Mouse (Mus musculus) lung, postnatal 0 days (tissue): ENCODE measurements around the gene Abraxas2. TPM values are rescaled to one million over a fixed set of nuclear protein-coding genes. Genes with fewer than 3 reads are reported as not detected.
A peak's percentile ranks its signal among the peaks of the same experiment; 100 is the strongest.

Experiments used
- ATAC-seq: fragments of 200-750 bp; cut with Nextera tagmentation; 2 replicates; pipeline ENCODE4 v1.8.0; 2017; ENCODE audit warnings: moderate library complexity
- DNase-seq: peaks from one replicate; pipeline ENCODE4 v3.0.0-alpha.2; 2016; ENCODE audit warnings: low spot score
- H3K27ac ChIP-seq: fragments of 300-500 bp; sonication (generic); 2 replicates; pipeline ENCODE4 v1.5.1; 2014; ENCODE audit warnings: antibody characterized with exemption, mild to moderate bottlenecking, low read length, mixed read lengths
- H3K27me3 ChIP-seq: fragments of 300-500 bp; sonication (generic); replicated peaks from 2 replicates; pipeline ENCODE4 v1.6.1; 2014; ENCODE audit warnings: low read length, mixed read lengths; ENCODE audit not compliant: insufficient read depth
- H3K36me3 ChIP-seq: fragments of 300-500 bp; sonication (generic); 2 replicates; pipeline ENCODE4 v1.6.1; 2014; ENCODE audit warnings: low read length, mixed read lengths; ENCODE audit not compliant: insufficient read depth
- H3K4me1 ChIP-seq: fragments of 300-500 bp; sonication (generic); 2 replicates; pipeline ENCODE4 v1.6.1; 2014; ENCODE audit warnings: antibody characterized with exemption, low read depth, low read length, mixed read lengths; ENCODE audit not compliant: insufficient read depth
- H3K4me2 ChIP-seq: fragments of 300-500 bp; sonication (generic); replicated peaks from 2 replicates; pipeline ENCODE4 v1.6.1; 2014; ENCODE audit warnings: low read depth, mild to moderate bottlenecking, low read length, moderate library complexity, mixed read lengths
- H3K4me3 ChIP-seq: fragments of 300-500 bp; sonication (generic); 2 replicates; pipeline ENCODE4 v1.5.1; 2014; ENCODE audit warnings: low read depth, low read length
- H3K9ac ChIP-seq: fragments of 300-500 bp; sonication (generic); replicated peaks from 2 replicates; pipeline ENCODE4 v1.6.1; 2014; ENCODE audit warnings: low read depth, mild to moderate bottlenecking
- H3K9me3 ChIP-seq: fragments of 300-500 bp; sonication (generic); 2 replicates; pipeline ENCODE4 v1.6.1; 2016; ENCODE audit warnings: low read length, mixed read lengths
- CTCF ChIP-seq: IDR thresholded peaks from 2 replicates; pipeline ENCODE4 v1.5.1; 2016; ENCODE audit warnings: antibody characterized with exemption, mild to moderate bottlenecking
- EP300 ChIP-seq: IDR thresholded peaks from 2 replicates; pipeline ENCODE4 v1.6.1; 2016; ENCODE audit warnings: antibody characterized with exemption, mild to moderate bottlenecking, control low read depth
- WGBS: fragments of 180-500 bp; shearing (Covaris S2); extraction: QIAGEN DNeasy Blood & Tissue Kit; methylation state at CpG from one replicate; pipeline ENCODE4 v1.1.7; 2014; 5-methylcytosine and 5-hydroxymethylcytosine counted together
- polyA plus RNA-seq: library from polyadenylated mRNA; unstranded; fragments of >200 nt; fragmentation: Nextera tagmentation; extraction: Ambion mirVana; gene quantifications from 2 replicates; pipeline ENCODE4 v1.2.1, GENCODE M21; 2015

The Abraxas2 gene
- polyA plus RNA-seq, 1 experiment from 2014 or later: 26.7 TPM

DNA sequence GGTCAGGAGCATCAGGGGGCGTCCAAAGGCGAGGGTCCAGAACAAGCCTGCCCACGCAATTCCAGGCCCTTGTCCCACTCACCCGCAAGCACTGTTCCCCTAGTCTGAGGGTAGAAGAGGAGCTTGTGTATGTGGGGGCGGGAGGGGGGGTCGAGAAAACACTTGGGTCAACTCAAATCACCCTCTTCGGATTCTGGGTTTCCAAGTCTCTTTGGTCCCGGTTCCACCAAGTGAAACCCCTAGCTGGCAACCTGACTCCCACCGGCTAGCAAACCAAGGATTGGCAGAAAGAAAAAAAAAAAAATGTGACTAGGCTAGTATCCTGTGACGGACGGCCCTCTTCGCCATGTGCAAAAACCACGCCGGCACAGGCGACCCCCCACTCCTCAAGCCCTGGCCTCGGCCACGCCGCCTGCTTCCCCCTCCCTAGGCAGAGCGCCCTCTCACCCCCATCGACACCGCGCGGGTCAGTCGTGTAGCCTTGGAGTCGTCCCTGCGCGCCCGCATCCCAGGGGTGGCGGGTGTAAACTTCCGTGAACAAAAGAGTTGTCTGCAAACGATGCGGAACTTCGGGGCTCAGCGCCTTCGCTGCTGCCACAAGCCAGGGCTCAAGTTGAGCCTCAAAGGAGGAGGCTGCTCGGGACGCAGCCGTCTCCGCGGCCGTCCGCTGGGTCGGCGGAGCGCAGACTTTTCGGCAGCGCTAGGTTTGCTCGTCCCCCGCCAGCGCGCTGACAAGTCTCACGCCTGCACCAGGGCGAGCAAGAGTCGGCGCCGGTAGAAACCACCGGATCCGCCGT lies 46.2 kb upstream of the Abraxas2 start:
- TF ChIP-seq EP300 (no peak), CTCF (no peak)
- under 1% methylated on average over 55 of the region's 59 CpGs for WGBS
- peak overlapping the region; percentile 95 for H3K27ac ChIP-seq
- peak overlapping the region; percentile 79 for H3K4me3 ChIP-seq
- H3K27me3 ChIP-seq: no peaks in the 10 kb centered on the region
- peak overlapping the region; percentile 79 for H3K9ac ChIP-seq
- peak; percentile 46 for DNase-seq
- H3K4me2 ChIP-seq: peak overlapping the region; percentile 89
- H3K36me3 ChIP-seq: no peaks in the 10 kb centered on the region
- peaks cover 25% of the 10 kb centered on the region for H3K4me1 ChIP-seq
- peak; percentile 8 for ATAC-seq
- H3K9me3 ChIP-seq: no peaks in the 10 kb centered on the region

DNA sequence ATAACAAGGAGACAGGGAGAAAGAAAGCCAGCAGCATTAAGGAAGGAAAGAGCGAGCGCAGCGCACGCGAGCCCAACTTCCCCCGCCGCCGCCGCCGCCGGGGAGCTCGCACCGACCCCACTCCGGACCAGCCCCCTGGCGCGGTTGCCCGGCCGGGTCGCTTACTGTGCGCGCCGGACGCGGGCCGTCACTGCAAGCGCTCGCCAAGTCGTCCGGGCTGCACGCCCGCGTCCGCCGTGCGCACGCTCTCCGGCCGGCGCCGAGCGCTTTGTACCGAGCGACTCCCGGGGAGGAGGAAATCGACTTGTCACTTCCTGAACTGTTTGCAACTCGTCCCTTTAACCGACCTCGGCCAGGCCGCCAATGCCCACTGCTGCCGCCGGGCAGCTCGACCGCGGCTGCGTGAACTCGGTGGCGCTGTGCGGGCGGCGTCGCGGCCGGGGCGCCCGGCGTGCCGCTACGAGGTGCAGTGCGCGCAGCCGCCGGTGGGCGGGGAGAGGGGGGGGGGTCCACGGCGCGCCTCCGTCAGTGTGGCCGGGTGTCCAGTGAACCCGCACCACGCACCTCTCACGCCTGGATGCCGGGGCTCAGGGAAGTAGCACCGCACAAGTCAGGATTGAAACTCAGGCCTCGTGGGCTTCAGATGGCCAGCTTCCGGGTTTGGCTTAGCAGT lies 45.5 kb upstream of the Abraxas2 start, which contains the start of gene Fam53b:
Fam53b (minus strand) TSS at position 471 of the 673 bp plus-strand sequence.
- H3K4me3 ChIP-seq: peak within 1 kb of the TSS; percentile 79
- peak; percentile 71 for ATAC-seq
- peak within 1 kb of the TSS; percentile 95 for H3K27ac ChIP-seq
- no peaks in the 10 kb centered on the region for H3K27me3 ChIP-seq
- H3K4me2 ChIP-seq: peak within 1 kb of the TSS; percentile 89
- peak within 1 kb of the TSS; percentile 79 for H3K9ac ChIP-seq
- DNase-seq: peak; percentile 82
- TF ChIP-seq CTCF (peak; percentile 24; the same call in 1 of the 2 replicates), EP300 (no peak)
- H3K4me1 ChIP-seq: peaks cover 22% of the 10 kb centered on the region
- H3K9me3 ChIP-seq: no peaks in the 10 kb centered on the region
- no peaks in the 10 kb centered on the region for H3K36me3 ChIP-seq
- under 1% methylated on average over 56 of the region's 85 CpGs for WGBS

DNA sequence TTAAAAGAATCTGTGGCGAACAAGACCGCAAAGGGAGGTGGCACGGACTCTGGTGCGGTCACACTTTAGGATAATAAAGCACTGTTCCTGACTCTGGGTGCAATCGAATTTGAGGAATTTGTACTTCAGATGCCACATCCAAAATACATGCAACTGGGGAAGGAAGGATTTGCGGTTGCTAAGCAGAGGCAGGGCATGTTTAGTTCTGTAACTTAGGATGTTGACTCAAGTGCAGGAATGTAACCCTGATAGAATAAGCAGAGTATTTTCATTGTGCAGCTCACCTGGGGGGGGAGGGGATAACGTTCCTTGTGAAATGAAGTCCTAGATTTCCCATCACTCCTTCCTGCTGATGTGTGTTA lies 45.0 kb upstream of the Abraxas2 start:
- H3K9ac ChIP-seq: peak overlapping the region; percentile 79
- WGBS: 2% methylated on average over 7 of the region's 7 CpGs
- no peaks in the 10 kb centered on the region for H3K9me3 ChIP-seq
- H3K4me2 ChIP-seq: peak overlapping the region; percentile 89
- ATAC-seq (peak; percentile 37), DNase-seq (peak; percentile 84)
- peak overlapping the region; percentile 95 for H3K27ac ChIP-seq
- no peaks in the 10 kb centered on the region for H3K27me3 ChIP-seq
- H3K36me3 ChIP-seq: no peaks in the 10 kb centered on the region
- peak overlapping the region; percentile 79 for H3K4me3 ChIP-seq
- peaks cover 18% of the 10 kb centered on the region for H3K4me1 ChIP-seq
- TF ChIP-seq EP300: peak; percentile 66
- no peak for TF ChIP-seq CTCF

- DNase-seq (peak; percentile 43), ATAC-seq (no peak)
- Histone ChIP-seq H3K9ac (no peak overlapping the region), H3K4me1 (peaks cover 8% of the 10 kb centered on the region), H3K36me3 (no peaks in the 10 kb centered on the region), H3K27ac (no peak overlapping the region), H3K9me3 (no peaks in the 10 kb centered on the region), H3K27me3 (no peaks in the 10 kb centered on the region), H3K4me3 (no peak overlapping the region), H3K4me2 (no peak overlapping the region)
- WGBS: 60% methylated on average over 5 of the region's 5 CpGs
- no peak for TF ChIP-seq EP300
- peak; percentile 43 for TF ChIP-seq CTCF
Observed at GRCm38 (mm10) chr7:132815081-132815480, 43.9 kb upstream of the Abraxas2 start.

DNA sequence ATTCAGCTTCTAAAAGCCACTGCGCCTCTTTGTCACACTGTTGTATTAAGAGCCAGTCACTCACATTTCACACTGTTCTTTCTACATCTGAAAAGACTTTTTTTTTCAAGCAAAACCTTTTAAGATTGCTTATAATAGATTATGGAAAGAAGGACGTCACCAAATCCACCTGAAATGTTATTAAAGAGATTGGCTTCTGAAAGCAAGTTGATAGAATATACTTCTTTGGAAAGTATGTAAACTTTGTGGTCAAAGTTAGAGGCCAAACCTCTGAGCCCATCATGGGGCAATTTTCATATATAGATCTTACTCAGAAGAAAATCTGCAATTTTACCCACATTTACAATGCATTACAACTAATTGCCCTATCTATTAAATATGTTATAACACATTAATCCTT lies 42.5 kb upstream of the Abraxas2 start:
- Histone ChIP-seq H3K9me3 (no peaks in the 10 kb centered on the region), H3K36me3 (no peaks in the 10 kb centered on the region), H3K4me3 (no peak overlapping the region), H3K9ac (no peak overlapping the region), H3K27ac (no peak overlapping the region), H3K4me2 (no peak overlapping the region), H3K4me1 (no peaks in the 10 kb centered on the region), H3K27me3 (no peaks in the 10 kb centered on the region)
- ATAC-seq (no peak), DNase-seq (no peak)
- 82% methylated on average over 2 of the region's 2 CpGs for WGBS
- no peak for TF ChIP-seq EP300
- TF ChIP-seq CTCF: no peak

- Histone ChIP-seq H3K36me3 (no peaks in the 10 kb centered on the region), H3K9ac (no peak overlapping the region), H3K4me3 (no peak overlapping the region), H3K4me1 (no peaks in the 10 kb centered on the region), H3K27ac (no peak overlapping the region), H3K9me3 (no peaks in the 10 kb centered on the region), H3K27me3 (no peaks in the 10 kb centered on the region), H3K4me2 (no peak overlapping the region)
- no peak for DNase-seq
- ATAC-seq: no peak
- 94% methylated on average over 6 of the region's 6 CpGs for WGBS
- no peak for TF ChIP-seq CTCF
- no peak for TF ChIP-seq EP300
Observed at GRCm38 (mm10) chr7:132817056-132817455, 42.0 kb upstream of the Abraxas2 start.
